11 mouse cellular contexts compared by ENCODE assay signal in the genomic region with DNA sequence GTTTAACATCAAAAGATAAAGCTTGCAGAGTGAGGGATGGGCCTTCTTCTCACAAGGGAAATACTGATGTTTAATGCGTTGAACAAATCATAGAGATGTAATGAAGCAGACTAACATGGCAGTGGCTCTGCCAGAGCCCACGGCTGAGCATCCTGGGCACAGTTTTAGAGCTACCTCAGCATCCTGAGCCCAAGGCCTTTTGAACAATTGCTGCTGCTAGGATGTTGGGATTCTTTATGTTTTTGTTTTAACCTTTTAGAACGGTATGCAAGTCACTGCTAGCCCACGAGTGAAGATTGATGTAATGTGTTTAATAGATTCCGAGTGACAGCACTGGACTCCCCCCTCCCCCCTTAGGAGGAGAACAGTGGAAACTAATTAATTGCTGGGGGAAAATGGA. TPM values are rescaled to one million over a fixed set of nuclear protein-coding genes. Genes with fewer than 3 reads are reported as not detected.
DNase-seq lines count a peak whose midpoint lies in the region; ATAC-seq and TF ChIP-seq lines count a peak whose summit lies in the region.
"Had no signal": no experiment of that assay in that cellular context is flagged by ENCODE, and none has a peak within 500 bp of the region (broad histone marks: within the 10 kb centered on the region; RNA-seq: fewer than 3 reads in every experiment).

No protein-coding gene starts in this region.

- no peaks in the 10 kb centered on the region for H3K27me3 ChIP-seq in forebrain, embryonic 14.5 days (replicated peaks; ENCODE audit: control insufficient read depth, insufficient read depth, low read length)
- H3K27me3 ChIP-seq in thymus, adult 2 months (ENCODE audit: control insufficient read depth, insufficient read depth, low read length): no peaks in the 10 kb centered on the region
- H3K27me3 ChIP-seq: heart, embryonic 15.5 days had no signal

- peak overlapping the region; percentile 22; the same call in 1 of the 2 replicates for H3K9ac ChIP-seq in forebrain, embryonic 14.5 days (ENCODE audit: low read length)
- H3K9ac ChIP-seq: heart, embryonic 15.5 days had no signal

- WGBS in forebrain, embryonic 14.5 days: 3% methylated on average over 5 of the region's 5 CpGs
- WGBS in thymus, adult 2 months: 72% methylated on average over 5 of the region's 5 CpGs

- DNase-seq in right cerebral cortex, adult 2 months (ENCODE audit: low spot score in 2 of 2): peak; percentile 26 to 27
- DNase-seq in right cerebral cortex, adult 18-20 months: no peak
- DNase-seq in forebrain, embryonic 14.5 days (ENCODE audit: low spot score): peak; percentile 33
- peak; percentile 16 to 26 for DNase-seq in left cerebral cortex, postnatal 14 days (ENCODE audit: low spot score in 2 of 2)
- peak; percentile 22 for DNase-seq in retina, postnatal 1 day
- DNase-seq in thymus, adult 2 months: no peak
- DNase-seq in kidney, adult 11 months: no peak
- DNase-seq: thymus, adult 18-20 months had no signal

- peak overlapping the region; percentile 20 for H3K4me2 ChIP-seq in forebrain, embryonic 14.5 days (ENCODE audit: low read length)
- H3K4me2 ChIP-seq: heart, embryonic 15.5 days had no signal

- H3K4me3 ChIP-seq in forebrain, embryonic 14.5 days (ENCODE audit: low read depth, low read length): peak overlapping the region; percentile 18
- H3K4me3 ChIP-seq in thymus, adult 2 months (ENCODE audit: control insufficient read depth, insufficient read depth, low read length): no peak overlapping the region
- H3K4me3 ChIP-seq: heart, embryonic 15.5 days had no signal

- H3K9me3 ChIP-seq in forebrain, embryonic 14.5 days (replicated peaks; ENCODE audit: control insufficient read depth, low read length): no peaks in the 10 kb centered on the region
- H3K9me3 ChIP-seq: heart, embryonic 15.5 days had no signal

- no peak for TF ChIP-seq CTCF in thymus, adult 2 months (IDR thresholded peaks at IDR 0.05; ENCODE audit: borderline replicate concordance, control insufficient read depth, extremely low read depth, insufficient read depth, low read length, poor library complexity)

- no peaks in the 10 kb centered on the region for H3K36me3 ChIP-seq in forebrain, embryonic 14.5 days (ENCODE audit: control insufficient read depth, insufficient read depth, low read length)
- H3K36me3 ChIP-seq in thymus, adult 2 months (ENCODE audit: control insufficient read depth, insufficient read depth, low read length): no peaks in the 10 kb centered on the region
- H3K36me3 ChIP-seq: heart, embryonic 15.5 days had no signal

- no peaks in the 10 kb centered on the region for H3K4me1 ChIP-seq in forebrain, embryonic 14.5 days (ENCODE audit: control insufficient read depth, insufficient read depth, low read length)
- H3K4me1 ChIP-seq in thymus, adult 2 months (replicated peaks; ENCODE audit: control insufficient read depth, insufficient read depth, low read length): no peaks in the 10 kb centered on the region
- H3K4me1 ChIP-seq: heart, embryonic 15.5 days had no signal

- H3K27ac ChIP-seq in forebrain, embryonic 14.5 days (ENCODE audit: low read depth, low read length): peak overlapping the region; percentile 15; the same call in 1 of the 2 replicates
- no peak overlapping the region for H3K27ac ChIP-seq in thymus, adult 2 months (ENCODE audit: control insufficient read depth, insufficient read depth, low read length)
- H3K27ac ChIP-seq: heart, embryonic 15.5 days; kidney, postnatal 0 days had no signal

- ATAC-seq in forebrain, embryonic 14.5 days: peak; percentile 46
- ATAC-seq in inflammation-experienced regulatory T-cells, adult 6 months: no peak

- TF ChIP-seq POLR2A in thymus, adult 2 months (IDR thresholded peaks at IDR 0.05; ENCODE audit: control insufficient read depth, extremely low read depth, insufficient read depth, low read length, poor library complexity): no peak

- intact Hi-C loops in left cerebral cortex, postnatal 14 days (cut with DNase I): loop anchor here (1.0 kb wide), 1 partner anchor 47 kb away; no protein-coding TSS in a partner anchor

RNA-seq across cellular contexts. Expression of a gene that starts 0.7 kb away (rescaled TPM):
- 20.6 and 28.6 TPM in 2 replicates for polyA plus RNA-seq in forebrain, embryonic 14.5 days (2014; fragmentation: Nextera tagmentation; extraction: Ambion mirVana)
- 100 to 1,000 TPM; 342 to 345 TPM for total RNA-seq in left cerebral cortex, postnatal 14 days (2021)
- 0.08 TPM in 2 replicates for polyA plus RNA-seq in thymus, adult 2 months (2012; rRNA removed)
- polyA plus RNA-seq in inflammation-experienced regulatory T-cells, adult 6 months (2017; shearing (Covaris generic)): under 1 TPM; 0.50 to 0.80 (median 0.55) TPM

RNA-seq across cellular contexts. Expression of a gene that starts 53.8 kb away (rescaled TPM):
- 37.5 and 43.9 TPM in 2 replicates for polyA plus RNA-seq in forebrain, embryonic 14.5 days (2014; fragmentation: Nextera tagmentation; extraction: Ambion mirVana)
- 10 to 100 TPM; 45.4 to 45.7 TPM for total RNA-seq in left cerebral cortex, postnatal 14 days (2021)
- polyA plus RNA-seq in thymus, adult 2 months (2012; rRNA removed): 0.09 and 0.18 TPM in 2 replicates
- polyA plus RNA-seq in inflammation-experienced regulatory T-cells, adult 6 months (2017; shearing (Covaris generic)): not detected

Comparison
In these comparisons a context has a peak if more than half of its experiments do, and no peak if none do; other contexts are left out.
1. DNase-seq: peak in right cerebral cortex, adult 2 months (2 of 2), forebrain, embryonic 14.5 days (single experiment), left cerebral cortex, postnatal 14 days (2 of 2) and retina, postnatal 1 day (single experiment); none in right cerebral cortex, adult 18-20 months (single experiment), thymus, adult 2 months (single experiment) and kidney, adult 11 months (single experiment).
2. RNA of a gene that starts 0.7 kb away (polyA plus RNA-seq): 20.6 to 28.6 TPM in forebrain, embryonic 14.5 days; 0.50 to 0.80 TPM in inflammation-experienced regulatory T-cells, adult 6 months and 0.08 TPM in thymus, adult 2 months; every median in the first group is over 10 times any median in the second.
3. RNA of a gene that starts 53.8 kb away (polyA plus RNA-seq): 37.5 to 43.9 TPM in forebrain, embryonic 14.5 days; 0.09 to 0.18 TPM in thymus, adult 2 months and not detected in inflammation-experienced regulatory T-cells, adult 6 months; every median in the first group is over 10 times any median in the second.